Mouse (Mus musculus) MEL (cell line): ENCODE measurements around the gene Iqch. TPM values are rescaled to one million over a fixed set of nuclear protein-coding genes. Genes with fewer than 3 reads are reported as not detected.

Experiments
- DNase-seq: peaks from one replicate; pipeline ENCODE4 v3.0.0; 2011; ENCODE audit warnings: low read depth, low spot score
- H3K27ac ChIP-seq: 2 replicates; pipeline ENCODE4 v1.5.1; 2012; ENCODE audit warnings: low read depth, mild to moderate bottlenecking, control low read depth, low read length, moderate library complexity; ENCODE audit not compliant: control insufficient read depth
- H3K27me3 ChIP-seq, 2 experiments: fragments of 150-350 bp in 1 of 2; sonication (generic) in 1 of 2; 2 replicates each; pipeline ENCODE4 v1.6.1; 2012; ENCODE audit warnings: low read length in 2 of 2, mild to moderate bottlenecking in 2 of 2, improper control_type of control experiment in 1 of 2, moderate library complexity in 1 of 2; ENCODE audit not compliant: insufficient read depth in 2 of 2, control insufficient read depth in 1 of 2
- H3K36me3 ChIP-seq, 2 experiments: 2 replicates each; pipeline ENCODE4 v1.6.1; 2012 to 2014; ENCODE audit warnings: low read length in 2 of 2, improper control_type of control experiment in 1 of 2, inconsistent platforms in 1 of 2, mild to moderate bottlenecking in 1 of 2; ENCODE audit not compliant: insufficient read depth in 2 of 2, control insufficient read depth in 1 of 2
- H3K4me1 ChIP-seq, 2 experiments: fragments of 150-350 bp in 1 of 2; sonication (generic) in 1 of 2; 2 replicates each; pipeline ENCODE4 v1.6.1; 2012; ENCODE audit warnings: low read length in 2 of 2, improper control_type of control experiment in 1 of 2, mild to moderate bottlenecking in 1 of 2; ENCODE audit not compliant: insufficient read depth in 2 of 2, control insufficient read depth in 1 of 2
- H3K4me3 ChIP-seq, 2 experiments: fragments of 150-350 bp in 1 of 2; sonication (generic) in 1 of 2; 2 replicates each; pipeline ENCODE4 v1.5.1; 2012; ENCODE audit warnings: low read depth in 2 of 2, low read length in 2 of 2, mild to moderate bottlenecking in 2 of 2, moderate library complexity in 2 of 2, control low read depth in 1 of 2, improper control_type of control experiment in 1 of 2; ENCODE audit not compliant: control insufficient read depth in 1 of 2, insufficient read depth in 1 of 2
- H3K79me2 ChIP-seq: 2 replicates; pipeline ENCODE4 v1.6.1; 2012; ENCODE audit warnings: mild to moderate bottlenecking, low read length, moderate library complexity; ENCODE audit not compliant: control insufficient read depth, poor library complexity, insufficient read depth
- H3K9ac ChIP-seq: 2 replicates; pipeline ENCODE4 v1.6.1; 2012; ENCODE audit warnings: low read depth, mild to moderate bottlenecking, control low read depth, low read length, moderate library complexity; ENCODE audit not compliant: control insufficient read depth, poor library complexity, severe bottlenecking
- H3K9me3 ChIP-seq: fragments of 150-350 bp; sonication (generic); replicated peaks from 2 replicates; pipeline ENCODE4 v1.6.1; 2012; ENCODE audit warnings: mild to moderate bottlenecking, low read length, improper control_type of control experiment, moderate library complexity; ENCODE audit not compliant: insufficient read depth
- BHLHE40 ChIP-seq: IDR thresholded peaks from 2 replicates; pipeline ENCODE4 v1.6.1; 2012; ENCODE audit warnings: low read depth, mild to moderate bottlenecking, inconsistent platforms, low read length, improper control_type of control experiment, borderline replicate concordance
- CHD2 ChIP-seq: IDR thresholded peaks from 2 replicates; pipeline ENCODE4 v1.6.1; 2011; ENCODE audit warnings: low read length, improper control_type of control experiment
- CTCF ChIP-seq, 3 experiments: IDR thresholded peaks in 2 of 3; conservative IDR thresholded peaks in 1 of 3; 2 replicates each; pipeline ENCODE4 v1.5.1; 2011 to 2012; ENCODE audit warnings: low read length in 3 of 3, low read depth in 2 of 3, mild to moderate bottlenecking in 2 of 3, improper control_type of control experiment in 1 of 3, inconsistent platforms in 1 of 3, mixed read lengths in 1 of 3, moderate library complexity in 1 of 3; ENCODE audit not compliant: control insufficient read depth in 1 of 3, insufficient read depth in 1 of 3, poor library complexity in 1 of 3, severe bottlenecking in 1 of 3
- E2F4 ChIP-seq: IDR thresholded peaks from 2 replicates; pipeline ENCODE4 v1.6.1; 2011; ENCODE audit warnings: low read depth, low read length, improper control_type of control experiment, borderline replicate concordance
- ELF1 ChIP-seq: IDR thresholded peaks from 2 replicates; pipeline ENCODE4 v1.6.1; 2014; ENCODE audit warnings: low read depth, mild to moderate bottlenecking, inconsistent platforms, low read length, improper control_type of control experiment, moderate library complexity
- ETS1 ChIP-seq: IDR thresholded peaks from 2 replicates; pipeline ENCODE4 v1.6.1; 2012; ENCODE audit warnings: low read depth, mild to moderate bottlenecking, inconsistent platforms, low read length, improper control_type of control experiment, moderate library complexity
- GABPA ChIP-seq: IDR thresholded peaks from 2 replicates; pipeline ENCODE4 v1.6.1; 2012; ENCODE audit warnings: low read depth, mild to moderate bottlenecking, inconsistent platforms, low read length, improper control_type of control experiment, moderate library complexity
- GATA1 ChIP-seq: IDR thresholded peaks from 2 replicates; pipeline ENCODE4 v1.6.1; 2011; ENCODE audit warnings: low read depth, low read length, improper control_type of control experiment
- HCFC1 ChIP-seq: IDR thresholded peaks from 2 replicates; pipeline ENCODE4 v1.6.1; 2012; ENCODE audit warnings: low read depth, mild to moderate bottlenecking, inconsistent platforms, low read length, improper control_type of control experiment, moderate library complexity
- KAT2A ChIP-seq: conservative IDR thresholded peaks from 2 replicates; pipeline ENCODE4 v1.6.1; 2012; ENCODE audit warnings: low read depth, low read length, improper control_type of control experiment, inconsistent platforms
- MAFK ChIP-seq: IDR thresholded peaks from 2 replicates; pipeline ENCODE4 v1.6.1; 2011; ENCODE audit warnings: low read depth, mild to moderate bottlenecking, low read length, improper control_type of control experiment, borderline replicate concordance
- MEF2A ChIP-seq: IDR thresholded peaks from 2 replicates; pipeline ENCODE4 v1.6.1; 2014; ENCODE audit warnings: low read depth, mild to moderate bottlenecking, inconsistent platforms, low read length, improper control_type of control experiment; ENCODE audit not compliant: poor library complexity, insufficient replicate concordance, severe bottlenecking; ENCODE audit errors: extremely low read depth
- MXI1 ChIP-seq: IDR thresholded peaks from 2 replicates; pipeline ENCODE4 v1.6.1; 2011; ENCODE audit warnings: mild to moderate bottlenecking, low read depth, low read length, improper control_type of control experiment
- NRF1 ChIP-seq: IDR thresholded peaks from 2 replicates; pipeline ENCODE4 v1.6.1; 2014; ENCODE audit warnings: low read depth, mild to moderate bottlenecking, inconsistent platforms, low read length, improper control_type of control experiment, moderate library complexity; ENCODE audit not compliant: poor library complexity, insufficient read depth, severe bottlenecking
- POLR2AphosphoS2 ChIP-seq: IDR thresholded peaks from 2 replicates; pipeline ENCODE4 v1.6.1; 2011; ENCODE audit warnings: low read length, improper control_type of control experiment
- POLR2AphosphoS5 ChIP-seq: IDR thresholded peaks from 2 replicates; pipeline ENCODE4 v1.6.1; 2012; ENCODE audit warnings: low read depth, borderline replicate concordance, mild to moderate bottlenecking, inconsistent platforms, low read length, moderate library complexity, mixed read lengths
- SIN3A ChIP-seq: IDR thresholded peaks from 2 replicates; pipeline ENCODE4 v1.6.1; 2012; ENCODE audit warnings: low read length, improper control_type of control experiment, inconsistent platforms
- SMC3 ChIP-seq: IDR thresholded peaks from 2 replicates; pipeline ENCODE4 v1.6.1; 2011; ENCODE audit warnings: low read depth, low read length, improper control_type of control experiment
- TAL1 ChIP-seq: IDR thresholded peaks from 2 replicates; pipeline ENCODE4 v1.6.1; 2012; ENCODE audit warnings: mild to moderate bottlenecking, inconsistent platforms, low read length, moderate library complexity, mixed read lengths
- TBP ChIP-seq: IDR thresholded peaks from 2 replicates; pipeline ENCODE4 v1.8.0; 2011; ENCODE audit warnings: low read depth, low read length, improper control_type of control experiment
- TCF12 ChIP-seq: IDR thresholded peaks from 2 replicates; pipeline ENCODE4 v1.6.1; 2014; ENCODE audit warnings: low read depth, mild to moderate bottlenecking, inconsistent platforms, low read length, improper control_type of control experiment, moderate library complexity
- UBTF ChIP-seq: IDR thresholded peaks from 2 replicates; pipeline ENCODE4 v1.6.1; 2012; ENCODE audit warnings: low read depth, mild to moderate bottlenecking, inconsistent platforms, low read length, improper control_type of control experiment, moderate library complexity, borderline replicate concordance; ENCODE audit not compliant: insufficient read depth
- USF2 ChIP-seq, 2 experiments: IDR thresholded peaks; 2 replicates each; pipeline ENCODE4 v1.6.1; 2011 to 2012; ENCODE audit warnings: improper control_type of control experiment in 2 of 2, low read length in 2 of 2, borderline replicate concordance in 1 of 2, inconsistent platforms in 1 of 2, low read depth in 1 of 2, mild to moderate bottlenecking in 1 of 2; ENCODE audit not compliant: insufficient read depth in 1 of 2
- ZMIZ1 ChIP-seq: IDR thresholded peaks from 2 replicates; pipeline ENCODE4 v1.6.1; 2012; ENCODE audit warnings: low read depth, mild to moderate bottlenecking, inconsistent platforms, low read length, improper control_type of control experiment, moderate library complexity
- ZNF384 ChIP-seq: IDR thresholded peaks from 2 replicates; pipeline ENCODE4 v1.6.1; 2012; ENCODE audit warnings: low read depth, mild to moderate bottlenecking, inconsistent platforms, low read length, improper control_type of control experiment
- polyA plus RNA-seq, 2 experiments: library from polyadenylated mRNA; stranded (reverse) in 1 of 2; unstranded in 1 of 2; fragments of >175 nt in 1 of 2; fragments of >200 nt in 1 of 2; gene quantifications; 2 replicates each; pipeline versions ENCODE4 v1.2.1 to v1.2.4; 2012; ENCODE audit warnings: low replicate concordance in 2 of 2, low read depth in 1 of 2; ENCODE audit not compliant: insufficient read length in 2 of 2, insufficient read depth in 1 of 2, missing spikeins in 1 of 2
- total RNA-seq: library from RNA; depleted of rRNA; stranded (reverse); fragments of 300-350 nt; gene quantifications from 2 replicates; pipeline ENCODE4 v1.2.3, GENCODE M21; 2012

Gene Iqch
- total and polyA plus RNA-seq, 3 experiments: not detected

GRCm38 (mm10) chr9:63548966-63549365, 53.3 kb downstream of the Iqch start:
- peaks cover 0 to 3% of the 10 kb centered on the region in 2 experiments; a peak in 2 of 4 replicates for H3K4me1 ChIP-seq
- H3K79me2 ChIP-seq: no peaks in the 10 kb centered on the region
- H3K4me3 ChIP-seq: no peak overlapping the region
- peaks cover 2 to 7% of the 10 kb centered on the region in 2 experiments for H3K27me3 ChIP-seq
- no peak for TF ChIP-seq ZMIZ1
- H3K9me3 ChIP-seq: no peaks in the 10 kb centered on the region
- H3K27ac ChIP-seq: no peak overlapping the region
- H3K9ac ChIP-seq: no peak overlapping the region
- no peaks in the 10 kb centered on the region for H3K36me3 ChIP-seq
- DNase-seq: no peak

GRCm38 (mm10) chr9:63541926-63542325, 60.4 kb downstream of the Iqch start:
- no peak overlapping the region for H3K9ac ChIP-seq
- no peak for DNase-seq

GRCm38 (mm10) chr9:63541301-63541700, 61.0 kb downstream of the Iqch start:
- Histone ChIP-seq H3K27ac (no peak overlapping the region), H3K4me1 (no peaks in the 10 kb centered on the region), H3K79me2 (no peaks in the 10 kb centered on the region), H3K9ac (no peak overlapping the region), H3K4me3 (no peak overlapping the region), H3K27me3 (peaks cover 9 to 24% of the 10 kb centered on the region in 2 experiments)
- TF ChIP-seq NRF1 (no peak), GABPA (no peak), MXI1 (no peak), SIN3A (no peak), UBTF (no peak), ELF1 (no peak), SMC3 (no peak), TCF12 (no peak), POLR2AphosphoS2 (no peak), E2F4 (no peak), HCFC1 (no peak), MAFK (no peak), GATA1 (no peak), USF2 (IDR thresholded peaks at IDR 0.05; ENCODE audit: borderline replicate concordance in 1 of 2, insufficient read depth in 1 of 2, low read depth in 1 of 2, low read length in 2 of 2) (no peak), CTCF (IDR thresholded peaks at IDR 0.05 in 2 of 3, conservative IDR thresholded peaks at IDR 0.05 in 1 of 3; ENCODE audit: control insufficient read depth in 1 of 3, insufficient read depth in 1 of 3, low read depth in 2 of 3, low read length in 3 of 3, poor library complexity in 1 of 3, severe bottlenecking in 1 of 3) (no peak), ZNF384 (no peak), TAL1 (no peak)
- TF ChIP-seq, all 39 proteins: peak for 0
- Histone ChIP-seq H3K36me3 (no peaks in the 10 kb centered on the region), H3K9me3 (no peaks in the 10 kb centered on the region)
- DNase-seq: no peak

More at GRCm38 (mm10) chr9:63541926-63542325, 60.4 kb downstream of the Iqch start:
- TF ChIP-seq MAFK (no peak), ETS1 (no peak), KAT2A (no peak), TBP (no peak), ZMIZ1 (no peak), GABPA (no peak), MEF2A (no peak), GATA1 (no peak), CHD2 (no peak), POLR2AphosphoS5 (no peak), BHLHE40 (no peak), MXI1 (no peak)
- Histone ChIP-seq H3K27ac (no peak overlapping the region), H3K27me3 (peaks cover 9 to 24% of the 10 kb centered on the region in 2 experiments), H3K9me3 (no peaks in the 10 kb centered on the region), H3K4me1 (no peaks in the 10 kb centered on the region), H3K79me2 (no peaks in the 10 kb centered on the region), H3K4me3 (no peak overlapping the region), H3K36me3 (no peaks in the 10 kb centered on the region)
